In the genomic region with DNA sequence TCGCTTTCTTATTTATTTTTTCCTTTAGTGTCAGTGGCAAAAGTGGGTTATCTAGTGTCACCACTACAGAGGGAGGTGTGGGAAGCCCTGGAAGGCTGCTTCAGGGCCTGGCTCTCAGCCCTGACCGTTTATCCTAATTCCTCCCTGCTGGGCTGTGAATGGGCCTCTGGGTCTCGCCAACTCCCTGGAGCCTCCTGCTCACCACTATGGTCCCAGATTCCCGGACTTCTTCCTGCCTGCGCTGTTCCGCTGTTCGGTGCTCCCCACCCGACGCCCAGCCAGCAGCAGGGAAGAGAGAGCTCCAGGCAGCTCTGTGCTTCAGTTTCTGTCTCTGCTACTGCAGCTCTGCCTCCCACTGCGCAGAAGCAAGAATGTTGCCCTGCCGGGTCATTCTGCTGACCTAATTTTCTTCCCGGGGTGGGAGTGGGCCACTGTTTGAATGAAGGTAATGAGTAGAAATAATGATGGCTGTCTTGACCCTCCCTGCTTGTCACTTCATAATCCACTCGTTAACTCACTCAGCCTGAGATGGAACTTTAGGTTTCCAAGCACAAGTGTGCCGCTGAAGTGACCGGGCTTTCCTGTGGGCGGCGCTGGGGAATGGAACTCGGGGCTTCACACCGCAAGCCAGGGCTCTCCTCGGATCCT, we compare ENCODE assay signal across 8 mouse cellular contexts. TPM values are rescaled to one million over a fixed set of nuclear protein-coding genes. Genes with fewer than 3 reads are reported as not detected.
DNase-seq lines count a peak whose midpoint lies in the region; ATAC-seq lines count a peak whose summit lies in the region.

No protein-coding gene starts in this region.

- H3K4me2 ChIP-seq in forebrain, embryonic 11.5 days (ENCODE audit: low read depth, low read length, severe bottlenecking), result peak overlapping the region; percentile 37; the same call in 1 of the 2 replicates
- H3K4me2 ChIP-seq in hindbrain, embryonic 11.5 days (replicated peaks; ENCODE audit: low read depth, low read length), result peak overlapping the region; percentile 27
- peak overlapping the region; percentile 46 for H3K4me2 ChIP-seq in limb, embryonic 13.5 days (replicated peaks)
- peak overlapping the region; percentile 32 for H3K4me2 ChIP-seq in neural tube, embryonic 12.5 days (replicated peaks)

- peak; percentile 26 for DNase-seq in right cerebral cortex, adult 18-20 months
- DNase-seq in right cerebral cortex, postnatal 25 days, result no peak
- peak; percentile 59 for DNase-seq in forebrain, embryonic 11.5 days (ENCODE audit: low spot score)
- peak; percentile 28 for DNase-seq in hindbrain, embryonic 11.5 days (ENCODE audit: low spot score)
- DNase-seq in left cerebral cortex, adult 9 months (ENCODE audit: low spot score in 2 of 2), result no peak
- no peak for DNase-seq in c-Kit-positive CD71-positive TER-119-positive erythroid progenitor cells, embryonic 14.5 days (ENCODE audit: low spot score)

- 8% methylated on average over 20 of the region's 20 CpGs for WGBS in forebrain, embryonic 11.5 days
- 15% methylated on average over 20 of the region's 20 CpGs for WGBS in hindbrain, embryonic 11.5 days
- WGBS in limb, embryonic 13.5 days, result 6% methylated on average over 20 of the region's 20 CpGs
- 19% methylated on average over 20 of the region's 20 CpGs for WGBS in neural tube, embryonic 12.5 days

- ATAC-seq in forebrain, embryonic 11.5 days (replicated peaks; ENCODE audit: low FRiP score), result no peak
- no peak for ATAC-seq in hindbrain, embryonic 11.5 days (ENCODE audit: low FRiP score)
- no peak for ATAC-seq in limb, embryonic 13.5 days (ENCODE audit: low FRiP score, low read depth)
- no peak for ATAC-seq in neural tube, embryonic 12.5 days (ENCODE audit: low FRiP score, low read depth)

- no peaks in the 10 kb centered on the region for H3K27me3 ChIP-seq in forebrain, embryonic 11.5 days (ENCODE audit: control insufficient read depth, insufficient read depth, low read length)
- no peaks in the 10 kb centered on the region for H3K27me3 ChIP-seq in hindbrain, embryonic 11.5 days (ENCODE audit: control insufficient read depth, insufficient read depth, low read length)
- H3K27me3 ChIP-seq in limb, embryonic 13.5 days, result no peaks in the 10 kb centered on the region
- no peaks in the 10 kb centered on the region for H3K27me3 ChIP-seq in neural tube, embryonic 12.5 days (replicated peaks)

- H3K36me3 ChIP-seq in forebrain, embryonic 11.5 days (ENCODE audit: control insufficient read depth, insufficient read depth, low read length), result no peaks in the 10 kb centered on the region
- H3K36me3 ChIP-seq in hindbrain, embryonic 11.5 days (ENCODE audit: control insufficient read depth, insufficient read depth, low read length), result no peaks in the 10 kb centered on the region
- H3K36me3 ChIP-seq in limb, embryonic 13.5 days, result peaks cover 5% of the 10 kb centered on the region
- H3K36me3 ChIP-seq in neural tube, embryonic 12.5 days, result no peaks in the 10 kb centered on the region

- H3K4me3 ChIP-seq in forebrain, embryonic 11.5 days (ENCODE audit: low read depth, low read length), result no peak overlapping the region
- no peak overlapping the region for H3K4me3 ChIP-seq in hindbrain, embryonic 11.5 days (ENCODE audit: low read depth, low read length)
- no peak overlapping the region; the same call in 1 of the 2 replicates for H3K4me3 ChIP-seq in limb, embryonic 13.5 days
- no peak overlapping the region for H3K4me3 ChIP-seq in neural tube, embryonic 12.5 days

- no peaks in the 10 kb centered on the region for H3K9me3 ChIP-seq in forebrain, embryonic 11.5 days (ENCODE audit: control insufficient read depth, low read length)
- no peaks in the 10 kb centered on the region for H3K9me3 ChIP-seq in hindbrain, embryonic 11.5 days (ENCODE audit: control insufficient read depth, low read length)
- no peaks in the 10 kb centered on the region for H3K9me3 ChIP-seq in limb, embryonic 13.5 days
- no peaks in the 10 kb centered on the region for H3K9me3 ChIP-seq in neural tube, embryonic 12.5 days

- H3K9ac ChIP-seq in forebrain, embryonic 11.5 days (ENCODE audit: low read length), result peak overlapping the region; percentile 35; the same call in 1 of the 2 replicates
- 0 out of 2 replicates have a peak overlapping the region, but pooled peaks have one; percentile 2 for H3K9ac ChIP-seq in hindbrain, embryonic 11.5 days (ENCODE audit: low read depth, low read length)
- peak overlapping the region; percentile 8 for H3K9ac ChIP-seq in limb, embryonic 13.5 days
- 0 out of 2 replicates have a peak overlapping the region, but pooled peaks have one; percentile 8 for H3K9ac ChIP-seq in neural tube, embryonic 12.5 days

- peaks cover 9% of the 10 kb centered on the region for H3K4me1 ChIP-seq in forebrain, embryonic 11.5 days (replicated peaks; ENCODE audit: control insufficient read depth, insufficient read depth, low read length)
- H3K4me1 ChIP-seq in hindbrain, embryonic 11.5 days (replicated peaks; ENCODE audit: control insufficient read depth, insufficient read depth, low read length), result no peaks in the 10 kb centered on the region
- peaks cover 34% of the 10 kb centered on the region for H3K4me1 ChIP-seq in limb, embryonic 13.5 days
- peaks cover 17% of the 10 kb centered on the region for H3K4me1 ChIP-seq in neural tube, embryonic 12.5 days

- H3K27ac ChIP-seq in forebrain, embryonic 11.5 days (ENCODE audit: low read depth, low read length), result no peak overlapping the region
- H3K27ac ChIP-seq in hindbrain, embryonic 11.5 days (ENCODE audit: low read depth, low read length), result no peak overlapping the region
- H3K27ac ChIP-seq in limb, embryonic 13.5 days, result no peak overlapping the region
- H3K27ac ChIP-seq in neural tube, embryonic 12.5 days, result no peak overlapping the region

RNA-seq across cellular contexts. Expression of a gene that starts 18.7 kb away (rescaled TPM):
- polyA plus RNA-seq in forebrain, embryonic 11.5 days (2014; fragmentation: Nextera tagmentation; extraction: Ambion mirVana), result 21.4 and 22.1 TPM in 2 replicates
- polyA plus RNA-seq in hindbrain, embryonic 11.5 days (2014; fragmentation: Nextera tagmentation; extraction: Ambion mirVana), result 23.5 and 27.7 TPM in 2 replicates
- polyA plus RNA-seq in limb, embryonic 13.5 days (2015; fragmentation: Nextera tagmentation; extraction: Ambion mirVana), result 35.7 and 37.1 TPM in 2 replicates
- polyA plus RNA-seq in neural tube, embryonic 12.5 days (2016; fragmentation: Nextera tagmentation; extraction: Ambion mirVana), result 27.6 and 27.9 TPM in 2 replicates

RNA-seq across cellular contexts. Expression of a gene that starts 47.8 kb away (rescaled TPM):
- polyA plus RNA-seq in forebrain, embryonic 11.5 days (2014; fragmentation: Nextera tagmentation; extraction: Ambion mirVana), result not detected in 2 replicates
- 0.33 TPM in 1 of 2 replicates, not detected in the other for polyA plus RNA-seq in hindbrain, embryonic 11.5 days (2014; fragmentation: Nextera tagmentation; extraction: Ambion mirVana)
- 0.69 and 1.0 TPM in 2 replicates for polyA plus RNA-seq in limb, embryonic 13.5 days (2015; fragmentation: Nextera tagmentation; extraction: Ambion mirVana)
- not detected in 2 replicates for polyA plus RNA-seq in neural tube, embryonic 12.5 days (2016; fragmentation: Nextera tagmentation; extraction: Ambion mirVana)

Comparison
In these comparisons a context has a peak if more than half of its experiments do, and no peak if none do; other contexts are left out.
1. DNase-seq: peak in right cerebral cortex, adult 18-20 months (single experiment), forebrain, embryonic 11.5 days (single experiment) and hindbrain, embryonic 11.5 days (single experiment); none in right cerebral cortex, postnatal 25 days (single experiment), left cerebral cortex, adult 9 months (0 of 2) and c-Kit-positive CD71-positive TER-119-positive erythroid progenitor cells, embryonic 14.5 days (single experiment).
2. Peak in every context shown above with its lines, with median percentiles within 50 percentile points of each other: H3K4me2 ChIP-seq and H3K9ac ChIP-seq.